Mouse (Mus musculus): Measurements from ENCODE around the gene Idh2.

DNA sequence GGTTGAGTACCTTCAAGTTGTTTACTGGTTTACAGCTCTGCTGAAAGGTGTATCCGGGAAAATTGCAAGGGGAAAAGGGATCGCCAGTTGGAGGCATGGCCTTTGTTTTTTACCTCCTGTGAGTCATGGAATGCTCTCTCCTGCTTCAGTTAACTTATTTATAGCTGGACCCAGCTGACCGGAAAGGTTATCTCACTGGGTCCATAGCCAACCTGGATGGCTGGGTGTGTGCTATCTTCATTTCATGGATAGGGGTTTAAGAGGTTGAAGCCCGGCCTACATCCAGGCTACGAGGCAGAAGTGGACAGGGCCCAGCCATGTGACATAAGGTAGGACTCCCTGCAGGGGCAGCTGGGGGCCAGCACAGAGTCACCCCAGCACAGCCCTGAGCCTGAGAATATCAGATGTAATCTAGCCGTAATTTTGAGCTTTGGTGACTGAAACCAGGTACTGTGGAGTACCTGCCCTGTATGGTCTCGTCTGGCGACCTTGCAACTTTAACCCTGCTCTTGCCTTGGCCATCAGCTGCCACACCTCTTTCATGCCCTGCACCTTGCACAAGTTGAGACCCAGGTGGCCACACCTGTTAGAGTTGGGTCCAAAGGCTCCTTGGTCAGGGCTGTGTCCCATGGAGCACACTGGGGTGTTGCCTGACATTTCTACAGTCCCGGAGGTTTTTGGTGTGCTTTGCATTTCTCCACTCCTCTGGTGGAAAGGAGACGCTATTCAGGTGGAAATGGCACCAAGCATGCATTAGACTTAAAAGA is 55.0 kb downstream of the Idh2 start:
- TF ChIP-seq TAL1 (IDR thresholded peaks at IDR 0.05; ENCODE audit: low read length) (no peak), GATA1 (IDR thresholded peaks at IDR 0.05; ENCODE audit: low read length) (no peak)
